Mouse (Mus musculus) lung, postnatal 10 days (tissue): ENCODE data around the gene Ifrd2.
A peak's percentile ranks its signal among the peaks of the same experiment; 100 is the strongest.
"Not testable (repeated sequence)": the region's sequence is repeated elsewhere in the genome, so short reads cannot be mapped to it uniquely, and the experiment has no call there.

ENCODE experiments used
- DNase-seq: peaks from one replicate; pipeline ENCODE4 v3.0.0; 2021

Ifrd2 gene

DNA sequence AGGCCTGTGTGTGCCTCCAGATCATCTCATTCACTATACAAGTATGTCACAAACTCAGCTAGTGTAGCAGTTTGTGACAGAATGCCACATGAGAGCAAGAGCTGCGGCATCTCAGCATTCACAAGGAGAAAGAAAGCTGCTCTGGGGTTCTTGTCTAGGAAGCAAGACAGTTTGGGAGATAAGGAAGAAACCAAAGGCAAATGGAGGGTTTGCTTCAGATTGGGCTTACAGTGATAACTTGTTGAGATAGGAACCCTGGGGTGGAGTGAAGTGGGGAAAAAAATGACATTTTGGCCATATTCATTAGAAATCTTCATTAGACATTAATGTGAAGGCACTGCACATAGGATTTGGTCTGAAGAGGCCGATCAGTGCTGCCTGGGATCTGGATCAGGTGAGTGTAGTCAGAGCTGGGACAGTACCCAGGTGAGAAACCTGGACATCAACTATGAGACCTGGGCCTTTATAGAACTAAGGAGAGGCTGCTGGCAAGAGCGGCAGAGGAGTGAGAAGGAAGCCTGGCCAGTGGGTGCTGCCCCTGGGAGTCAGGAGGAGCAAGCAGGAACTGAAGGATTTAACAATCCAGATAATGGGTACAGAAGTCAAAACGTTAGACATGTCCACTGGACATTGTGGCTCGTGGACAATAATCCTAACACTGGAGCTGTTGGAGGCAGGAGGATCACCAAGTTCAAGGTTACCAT is 34.6 kb upstream of the Ifrd2 start:
- no peak for DNase-seq

DNA sequence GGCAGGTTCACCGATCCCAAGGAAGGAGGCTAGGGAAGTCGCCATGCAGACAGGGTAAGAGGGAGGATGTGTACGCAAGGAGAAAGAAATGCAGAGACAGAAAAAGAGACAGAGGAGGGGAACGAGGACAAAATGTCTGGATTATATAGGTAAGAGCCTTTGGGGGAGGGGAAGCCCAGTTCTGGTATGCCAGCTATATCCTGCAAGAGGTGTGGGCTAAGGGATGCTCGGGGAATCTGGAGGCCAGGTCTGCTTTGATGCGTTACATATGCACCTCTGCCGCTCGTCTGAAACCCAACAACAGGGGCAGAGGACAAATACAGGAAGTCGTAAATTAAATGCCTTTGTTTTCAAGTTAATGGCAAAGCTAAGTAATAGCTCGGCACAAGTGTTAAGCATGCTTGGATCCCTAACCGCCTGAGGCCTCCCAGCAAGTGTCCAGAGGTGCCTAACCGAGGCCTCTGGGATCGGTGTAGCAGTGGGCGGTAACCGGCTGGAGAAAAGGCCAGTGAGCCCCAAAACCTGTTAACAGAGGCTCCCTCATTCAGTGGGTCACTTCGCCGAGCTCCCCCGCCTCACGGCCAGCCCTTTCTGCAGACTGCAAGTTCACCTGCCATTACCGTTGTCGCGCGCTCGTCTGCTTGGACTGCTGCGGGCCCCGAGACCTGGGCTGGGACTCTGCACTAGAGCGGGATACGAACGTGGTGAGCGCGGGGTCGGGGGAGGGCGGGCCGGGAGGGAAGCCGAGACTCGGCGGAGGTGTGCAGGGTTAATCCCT is 33.7 kb upstream of the Ifrd2 start:
- peak; percentile 46 for DNase-seq

DNA sequence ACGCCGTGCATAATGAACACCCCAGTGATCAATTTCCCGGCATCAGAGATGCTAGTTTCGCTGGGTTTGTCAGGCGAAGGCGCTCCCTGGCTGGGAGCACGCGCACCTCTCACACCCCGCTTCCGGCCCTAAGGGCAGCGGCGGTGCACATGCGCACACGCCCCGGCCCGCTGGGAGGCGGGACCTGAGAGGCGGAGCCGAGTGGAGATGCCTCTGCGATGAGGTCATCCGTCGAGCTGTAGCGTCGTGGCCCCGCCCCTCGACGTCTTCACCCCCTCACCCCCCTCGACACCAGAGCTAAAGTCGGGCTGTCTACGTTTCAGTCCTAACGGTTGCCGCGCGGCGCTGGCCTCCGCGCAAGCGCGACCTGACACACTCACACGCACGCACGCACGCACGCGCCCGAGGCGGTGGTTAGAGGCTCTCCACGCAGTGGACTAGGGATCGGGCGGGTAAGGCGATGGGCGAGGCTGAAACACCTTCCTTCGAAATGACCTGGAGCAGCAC is 33.1 kb upstream of the Ifrd2 start:
- peak; percentile 96 for DNase-seq

DNA sequence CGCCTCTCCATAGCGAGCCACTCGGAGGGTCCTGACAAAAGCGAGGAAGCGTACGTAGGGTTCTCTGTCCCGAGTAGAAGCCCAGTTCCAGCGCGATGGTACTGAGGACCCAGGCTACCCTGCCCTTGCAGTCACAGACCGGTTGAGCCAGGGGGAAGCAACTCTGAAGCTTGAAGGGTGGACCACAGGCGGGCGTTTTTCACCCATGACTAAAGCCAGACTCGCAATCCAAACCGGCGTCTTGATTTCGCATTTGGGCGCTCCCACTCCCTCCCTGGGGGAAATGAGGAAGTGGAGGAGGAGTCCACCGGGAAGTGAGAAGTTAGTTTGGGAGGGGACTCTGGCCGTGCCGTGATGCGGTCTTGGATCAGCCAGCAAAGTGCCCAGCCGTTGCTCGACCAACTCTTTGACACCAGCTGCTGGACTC is 32.4 kb upstream of the Ifrd2 start:
- DNase-seq: peak; percentile 86

DNA sequence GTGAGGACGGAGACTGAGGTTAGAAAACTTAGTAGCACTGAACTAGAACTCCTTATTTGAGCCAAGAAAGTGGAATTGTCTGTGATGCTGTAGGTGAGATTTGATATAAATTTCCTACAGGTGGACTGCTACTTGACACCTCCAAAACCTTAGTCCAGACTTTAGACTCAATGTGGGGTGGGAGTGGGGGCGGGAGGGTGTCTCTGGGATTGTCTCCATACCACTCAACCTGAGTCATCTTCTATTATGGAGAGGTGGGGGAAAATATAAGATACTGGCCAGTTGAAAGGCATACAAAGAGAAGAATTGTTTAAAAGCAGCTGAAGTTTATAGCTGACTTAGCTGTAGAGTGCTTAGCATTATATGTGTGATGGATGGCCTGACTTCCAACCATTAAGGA is 31.7 kb upstream of the Ifrd2 start:
- no peak for DNase-seq

DNA sequence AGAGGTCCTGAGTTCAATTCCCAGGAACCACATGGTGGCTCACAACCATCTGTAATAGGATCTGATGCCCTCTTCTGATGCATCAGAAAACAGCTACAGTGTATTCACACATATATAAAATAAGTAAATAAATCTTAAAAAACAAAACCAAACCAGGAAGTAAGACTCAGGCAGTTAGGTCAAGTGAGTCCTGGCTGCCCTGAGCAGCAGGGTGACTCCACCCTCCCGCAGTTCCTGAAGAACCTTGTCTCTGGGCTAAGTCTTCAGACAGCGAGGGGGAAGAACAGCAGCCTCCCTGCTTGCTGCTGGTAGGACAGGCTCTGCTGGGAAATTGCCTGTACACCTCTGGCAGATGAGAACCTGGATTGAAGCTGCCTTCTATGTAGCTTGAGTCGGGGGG is 31.1 kb upstream of the Ifrd2 start:
- DNase-seq: no peak

DNA sequence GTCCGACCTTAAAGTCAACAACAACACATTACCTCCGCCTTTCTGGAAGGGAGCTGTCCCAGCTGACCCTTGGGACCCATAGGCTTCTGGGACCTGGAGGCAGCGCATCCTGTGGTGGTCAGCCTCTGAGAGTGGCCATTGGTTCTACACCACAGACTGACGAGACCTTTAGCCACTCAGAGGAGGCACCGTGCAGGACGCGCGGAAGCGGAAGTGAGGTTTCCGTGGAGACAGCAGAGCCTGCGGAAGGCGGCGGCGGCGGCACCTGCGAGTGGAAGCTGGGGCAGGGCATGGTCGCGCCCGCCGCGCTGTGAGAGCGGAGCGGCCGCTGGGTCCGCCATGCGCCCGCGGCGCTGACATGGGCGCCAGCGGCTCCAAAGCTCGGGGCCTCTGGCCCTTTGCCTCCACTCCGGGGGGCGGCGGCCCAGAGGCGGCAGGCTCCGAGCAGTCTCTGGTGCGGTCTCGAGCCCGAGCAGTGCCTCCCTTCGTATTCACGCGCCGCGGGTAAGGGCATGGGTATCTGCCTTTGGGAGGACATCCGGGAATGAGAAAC is 24.3 kb upstream of the Ifrd2 start, which contains the start of gene Tusc2:
Gene Tusc2, plus strand, starts transcription at position 227 of the 553 bp plus-strand sequence.
- peak; percentile 96 for DNase-seq

DNA sequence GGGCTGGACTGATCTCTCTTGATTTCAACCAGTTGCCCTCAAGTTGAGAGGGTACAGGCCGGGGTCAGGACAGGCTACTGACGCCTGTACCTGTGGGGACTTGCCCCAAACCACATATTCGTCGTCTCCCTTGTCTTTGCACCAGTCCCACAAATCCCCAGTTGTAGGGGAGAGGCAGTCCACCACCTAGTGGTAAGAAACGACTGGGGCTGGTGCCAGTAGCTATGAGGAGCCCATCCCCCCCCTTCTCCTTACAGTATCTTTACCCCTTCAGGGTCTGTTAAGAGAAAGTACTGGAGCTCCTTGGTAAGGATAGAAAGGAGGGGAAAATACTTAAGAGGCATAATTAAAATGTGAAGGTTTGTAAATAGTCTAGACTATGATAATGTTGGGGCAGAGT is 21.9 kb upstream of the Ifrd2 start:
- peak; percentile 65 for DNase-seq

DNA sequence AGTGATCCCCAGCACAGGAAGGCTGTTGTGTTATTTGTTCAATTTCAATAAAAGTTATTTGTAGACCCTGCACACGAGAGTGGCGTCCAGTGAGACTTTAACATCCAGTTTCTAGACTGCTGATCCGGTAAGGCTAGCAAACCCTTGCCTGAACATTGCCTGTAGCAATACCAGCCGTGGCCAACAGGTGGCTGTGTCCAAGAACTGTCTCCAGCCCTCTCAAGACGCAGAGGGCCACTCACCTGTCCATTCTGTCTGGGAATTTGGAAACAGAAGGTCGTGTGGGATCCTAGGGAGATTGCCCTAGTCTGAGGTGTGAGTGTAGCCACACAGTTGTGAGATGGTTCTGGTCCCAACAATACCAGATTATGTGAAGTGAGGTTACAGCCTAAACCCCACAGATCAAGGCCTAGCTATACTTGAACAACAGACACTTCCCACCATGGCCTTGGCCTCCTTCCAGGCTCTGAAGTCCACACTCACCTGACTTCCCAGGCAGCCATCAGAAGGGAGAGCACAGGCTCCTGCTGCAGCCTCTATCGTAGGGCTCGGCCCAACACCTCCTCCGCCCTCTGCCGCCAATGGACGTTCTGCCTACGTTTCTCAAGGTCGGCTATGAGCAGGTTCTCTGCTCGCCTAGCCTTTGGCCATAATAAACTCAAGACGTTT is 21.3 kb upstream of the Ifrd2 start:
- peak; percentile 94 for DNase-seq

DNA sequence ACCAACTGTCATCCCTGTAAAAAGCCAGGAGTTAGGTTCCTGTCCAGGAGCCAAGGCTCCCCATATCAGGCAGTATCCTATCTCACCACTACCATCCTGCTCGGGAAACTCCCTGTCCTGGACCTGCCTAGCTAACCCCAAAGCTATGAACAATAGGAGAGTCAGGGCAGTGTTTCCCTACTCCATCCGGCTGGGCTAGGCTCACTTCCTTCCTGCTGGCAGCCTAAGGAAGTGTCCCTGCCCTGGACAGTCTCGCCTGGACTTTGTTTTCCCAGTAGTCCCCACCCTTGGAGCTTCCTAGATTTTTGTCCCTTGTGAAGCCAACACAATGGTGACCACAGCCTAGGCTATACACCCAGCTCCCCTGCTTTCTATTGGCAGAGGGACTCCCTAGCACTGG is 20.6 kb upstream of the Ifrd2 start:
- peak; percentile 82 for DNase-seq

DNA sequence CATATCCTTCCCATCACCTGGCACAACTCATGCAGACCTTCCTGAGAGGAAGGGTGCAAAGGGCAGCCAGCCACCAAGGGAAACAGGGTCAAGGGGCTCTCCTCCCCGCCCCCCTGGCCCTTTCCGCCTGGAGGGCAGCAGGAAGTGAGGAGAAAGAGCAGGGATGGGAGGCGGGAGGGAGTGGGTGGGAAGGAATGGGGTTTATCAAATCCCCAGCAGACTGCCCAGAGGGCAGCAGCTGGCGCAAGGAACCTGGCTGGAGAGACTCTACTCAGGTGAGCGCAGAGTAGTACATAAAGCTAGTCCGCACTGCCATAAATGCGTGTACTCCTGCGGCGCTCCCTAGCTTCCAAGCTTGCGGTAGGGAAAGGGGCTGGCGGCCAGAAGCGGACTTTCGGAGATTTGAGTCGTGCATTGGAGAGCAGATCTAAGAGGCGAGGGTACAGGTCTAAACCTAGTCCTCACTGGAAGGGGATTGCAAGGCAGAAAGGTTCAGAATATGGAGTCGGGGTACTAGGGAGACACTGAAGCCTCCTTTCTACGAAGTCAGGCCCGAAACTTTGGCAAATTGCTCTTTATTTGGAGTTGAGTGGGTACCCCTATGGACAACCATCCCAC is 19.6 kb upstream of the Ifrd2 start, which contains the start of gene Hyal2:
Gene Hyal2, plus strand, starts transcription at position 244 of the 618 bp plus-strand sequence.
- DNase-seq: peak; percentile 76

DNA sequence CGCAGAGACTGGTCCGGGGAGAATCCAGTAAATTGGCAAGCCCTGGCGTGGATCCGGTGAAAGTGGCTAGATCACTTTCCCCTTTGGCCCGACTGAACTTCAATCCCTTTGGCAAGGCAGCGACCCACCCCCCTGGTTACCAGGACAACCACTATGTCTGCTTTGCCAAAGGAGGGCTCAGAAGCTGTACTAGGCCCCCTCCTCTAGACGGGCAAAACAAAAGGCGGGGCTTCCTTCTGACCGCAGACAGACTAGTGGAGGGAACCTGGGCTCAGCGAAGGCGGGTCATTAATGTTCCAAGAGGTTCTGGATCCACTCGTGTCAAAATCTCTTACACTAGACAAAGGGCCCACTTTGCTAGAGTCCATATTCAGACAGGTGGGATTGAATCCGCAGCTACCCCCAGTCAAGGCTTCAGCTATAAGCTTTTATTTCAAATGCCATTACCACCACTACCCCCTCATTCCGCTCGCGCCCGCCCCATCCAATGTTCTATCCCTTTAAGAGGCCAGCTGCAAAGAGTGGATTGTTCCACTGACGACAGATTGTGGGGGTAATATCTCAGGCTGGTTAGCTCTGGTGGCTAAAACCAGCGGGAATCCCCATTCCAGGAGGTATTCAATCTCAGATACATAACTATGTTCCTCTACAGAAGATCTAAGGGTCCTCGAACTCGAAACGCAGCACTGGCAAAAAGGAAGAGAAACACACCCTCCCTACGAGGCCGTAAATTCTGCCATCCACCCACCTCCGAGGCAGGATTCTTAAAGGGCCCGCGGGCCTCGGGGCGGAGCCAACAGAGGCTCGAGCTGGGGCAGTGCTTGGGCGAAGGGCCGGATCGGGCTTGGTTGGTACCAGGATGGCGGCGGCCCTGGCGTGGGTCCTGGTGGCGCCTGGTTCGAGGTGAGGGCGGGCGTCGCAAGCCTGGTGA is 18.8 kb upstream of the Ifrd2 start:
- peak; percentile 92 for DNase-seq

DNA sequence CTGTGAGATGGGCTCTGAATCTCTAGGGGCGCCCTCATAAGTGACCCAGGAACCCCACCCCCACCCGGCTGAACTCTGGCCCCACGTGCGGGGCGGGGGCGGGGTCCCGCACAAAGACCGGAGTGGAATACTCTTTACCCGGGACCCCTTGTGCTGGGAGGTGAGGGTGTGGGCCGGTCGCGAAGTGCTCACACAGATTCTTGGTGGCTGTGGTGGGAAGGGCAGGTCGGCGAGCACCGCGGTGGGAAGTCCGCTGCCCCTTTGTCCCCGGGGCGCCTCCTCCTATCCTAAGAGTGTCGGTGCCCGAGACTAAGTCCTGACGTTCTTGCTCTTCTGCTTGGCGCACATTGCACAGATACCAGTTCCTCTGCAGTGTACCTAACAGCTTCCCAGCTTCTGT is 18.2 kb upstream of the Ifrd2 start:
- no peak for DNase-seq

DNA sequence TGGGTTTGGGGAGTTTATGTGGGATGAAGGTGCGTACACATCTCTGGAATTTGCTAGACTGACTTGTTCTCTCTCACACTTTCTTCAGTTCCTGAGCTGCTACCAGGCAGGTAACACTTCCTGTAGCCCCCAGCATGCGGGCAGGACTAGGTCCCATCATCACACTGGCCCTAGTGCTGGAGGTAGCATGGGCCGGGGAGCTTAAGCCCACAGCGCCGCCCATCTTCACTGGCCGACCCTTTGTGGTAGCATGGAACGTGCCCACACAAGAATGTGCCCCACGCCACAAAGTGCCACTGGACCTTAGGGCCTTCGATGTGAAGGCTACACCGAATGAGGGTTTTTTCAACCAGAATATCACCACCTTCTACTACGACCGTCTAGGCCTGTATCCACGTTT is 17.4 kb upstream of the Ifrd2 start:
- DNase-seq: no peak

DNA sequence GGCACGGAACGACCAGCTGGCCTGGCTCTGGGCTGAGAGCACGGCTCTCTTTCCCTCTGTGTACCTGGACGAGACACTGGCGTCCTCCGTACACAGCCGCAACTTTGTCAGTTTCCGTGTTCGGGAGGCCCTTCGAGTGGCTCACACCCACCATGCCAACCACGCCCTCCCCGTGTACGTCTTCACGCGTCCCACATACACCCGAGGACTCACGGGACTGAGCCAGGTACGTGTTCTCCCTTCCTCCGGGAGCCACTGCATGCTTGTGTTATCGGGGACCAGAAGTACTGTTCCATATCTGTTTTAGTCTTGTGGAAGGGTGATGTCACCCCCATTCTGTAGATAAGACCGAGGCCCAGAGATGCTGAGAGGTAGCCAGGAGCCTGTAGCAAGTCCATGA is 16.6 kb upstream of the Ifrd2 start:
- DNase-seq: no peak

DNA sequence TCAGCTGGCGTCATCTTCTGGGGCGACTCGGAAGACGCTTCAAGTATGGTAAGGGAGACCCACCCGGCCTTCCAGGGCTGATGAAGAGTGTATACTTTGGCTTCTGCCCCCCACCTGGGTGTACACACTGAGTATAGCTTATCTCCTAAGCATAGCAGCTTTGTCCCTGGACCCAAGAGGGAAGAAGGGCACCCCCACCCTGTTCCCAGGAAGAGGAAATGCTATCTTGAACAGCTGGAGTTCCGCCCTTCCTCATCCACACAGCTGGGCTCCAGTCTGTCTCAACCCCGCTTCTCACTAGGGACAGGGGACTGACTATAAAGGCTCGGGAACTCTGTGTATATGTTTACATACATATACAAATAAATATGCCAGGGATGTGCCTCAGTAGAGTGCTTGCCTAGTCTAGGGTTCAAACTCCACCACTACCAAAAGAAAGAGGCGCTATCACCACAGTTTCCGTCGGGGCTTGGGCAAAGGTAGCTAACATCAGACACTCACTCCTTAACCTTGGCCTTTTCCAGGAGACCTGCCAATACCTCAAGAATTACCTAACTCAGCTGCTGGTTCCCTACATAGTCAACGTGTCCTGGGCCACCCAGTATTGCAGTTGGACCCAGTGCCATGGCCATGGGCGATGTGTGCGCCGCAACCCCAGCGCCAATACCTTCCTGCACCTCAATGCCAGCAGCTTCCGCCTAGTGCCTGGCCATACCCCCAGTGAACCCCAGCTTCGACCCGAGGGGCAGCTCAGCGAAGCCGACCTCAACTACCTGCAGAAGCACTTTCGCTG is 15.7 kb upstream of the Ifrd2 start:
- peak; percentile 56 for DNase-seq

DNA sequence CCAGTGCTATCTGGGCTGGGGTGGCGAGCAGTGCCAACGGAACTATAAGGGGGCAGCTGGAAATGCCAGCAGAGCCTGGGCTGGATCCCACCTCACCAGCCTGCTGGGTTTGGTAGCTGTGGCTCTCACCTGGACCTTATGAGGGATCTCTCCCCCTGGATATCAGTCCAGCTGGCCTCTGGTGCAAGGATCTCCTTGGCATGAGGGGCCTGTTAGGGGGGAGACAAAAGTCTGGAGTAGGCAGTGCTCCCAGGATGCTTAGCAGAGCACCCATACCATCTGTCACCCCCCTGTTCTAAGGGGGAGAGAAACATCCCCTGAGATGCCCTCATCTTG is 15.1 kb upstream of the Ifrd2 start:
- no peak for DNase-seq

DNA sequence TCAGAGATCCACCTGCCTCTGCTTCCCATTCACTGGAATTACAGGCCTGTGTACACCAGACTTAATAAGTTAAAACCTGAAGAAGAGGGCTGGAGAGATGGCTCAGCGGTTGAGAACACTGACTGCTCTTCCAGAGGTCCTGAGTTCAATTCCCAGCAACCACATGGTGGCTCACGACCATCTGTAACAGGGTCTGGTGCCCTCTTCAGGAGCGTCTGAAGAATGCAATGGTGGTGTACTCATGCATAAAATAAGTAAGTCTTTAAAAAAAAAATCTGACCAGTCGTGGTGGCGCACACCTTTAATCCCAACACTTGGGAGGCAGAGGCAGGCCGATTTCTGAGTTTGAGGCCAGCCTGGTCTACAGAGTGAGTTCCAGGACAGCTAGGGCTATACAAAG is 13.7 kb upstream of the Ifrd2 start:
- DNase-seq: not testable (repeated sequence)

DNA sequence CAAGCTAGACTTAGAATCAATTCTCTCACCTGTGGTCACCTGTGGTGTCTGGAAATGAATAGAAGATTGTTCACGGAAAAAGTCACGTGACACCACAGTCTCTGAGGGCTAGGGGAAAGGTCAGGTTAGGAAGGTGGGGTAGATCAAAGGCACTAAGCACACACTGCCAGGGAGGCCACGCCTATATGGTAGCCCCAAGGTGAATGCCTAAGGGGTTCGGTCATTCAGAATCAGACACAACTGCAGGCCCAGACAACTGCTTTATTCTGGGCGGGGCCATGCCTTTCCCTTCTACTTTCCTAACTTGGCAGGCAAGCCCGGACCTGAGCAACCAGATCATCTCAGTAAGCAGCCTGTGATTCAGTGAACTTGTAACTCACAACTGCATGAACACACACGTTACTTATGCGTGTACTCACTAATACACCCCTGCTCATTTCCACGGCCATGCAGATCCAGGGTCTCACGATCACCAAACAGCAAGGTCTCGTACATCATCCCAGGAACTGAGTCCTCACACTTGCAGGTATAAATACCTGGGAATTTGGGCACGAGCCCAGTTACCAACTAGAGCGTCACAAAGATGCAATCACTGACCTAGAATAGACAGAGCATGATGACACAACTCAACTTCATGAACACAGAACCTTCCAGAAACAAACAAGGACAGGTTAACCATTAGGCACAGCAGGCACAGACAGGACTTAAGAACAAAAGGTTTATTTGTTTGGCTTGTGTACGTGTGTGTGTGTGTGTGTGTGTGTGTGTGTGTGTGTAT is 11.7 kb upstream of the Ifrd2 start:
- no peak for DNase-seq
